Mouse (Mus musculus): ENCODE measurements around the gene Frem3.

GRCm38 (mm10) chr8:80572417-80573061 is 38.3 kb upstream of the Frem3 start:
- no peak for TF ChIP-seq FLI1 (IDR thresholded peaks at IDR 0.05; ENCODE audit: low read length)
- TF ChIP-seq GATA1 (IDR thresholded peaks at IDR 0.05; ENCODE audit: borderline replicate concordance, low read length), result no peak
